Mouse (Mus musculus): ENCODE measurements at regions not wholly inside any gene's neighbourhood (a gene's known extent, or its start where the extent isn't known, plus 50 kb on each side); places are given as distances from the start of the nearest gene placed in this dataset.

DNA sequence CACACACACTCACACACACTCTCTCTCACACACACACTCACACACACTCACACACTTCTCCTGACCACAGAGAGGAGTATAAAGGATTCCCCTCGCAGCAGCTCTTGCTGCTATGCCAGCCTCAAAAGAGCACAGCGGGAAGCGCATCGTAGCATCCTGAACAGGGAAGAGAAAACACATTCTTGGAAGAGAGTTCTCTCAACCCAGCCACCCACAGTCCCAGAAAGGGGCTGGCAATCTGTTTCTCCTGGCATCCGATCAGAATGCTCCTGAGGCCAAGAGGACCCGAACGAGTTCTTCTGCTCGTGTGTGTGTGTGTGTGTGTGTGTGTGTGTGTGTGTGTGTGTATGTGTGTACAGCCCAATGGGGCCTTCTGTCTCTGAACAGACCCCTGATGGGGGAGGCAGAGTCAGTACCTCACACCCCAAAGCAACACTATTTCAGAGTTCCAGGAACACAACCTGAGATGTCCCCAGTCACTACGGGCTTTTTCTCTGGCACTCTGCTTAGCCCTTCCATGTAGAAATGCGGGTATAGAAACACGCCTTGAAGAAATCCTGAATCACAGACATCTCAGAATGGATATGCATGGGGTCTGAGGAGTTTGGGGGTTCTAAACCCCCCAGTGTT is 122.8 kb downstream of the Rplp1 start:
- no peak overlapping the region for H3K4me2 ChIP-seq (ENCODE audit: low read length)
- no peak for DNase-seq (ENCODE audit: low spot score)
- H3K27ac ChIP-seq (ENCODE audit: low read depth): no peak overlapping the region
- no peak for ATAC-seq (replicated peaks; ENCODE audit: low FRiP score, low TSS enrichment, low read depth)
- H3K36me3 ChIP-seq (ENCODE audit: control insufficient read depth, insufficient read depth, low read length): no peaks in the 10 kb centered on the region
- peaks cover 5% of the 10 kb centered on the region; the same call in 1 of the 2 replicates for H3K9me3 ChIP-seq (ENCODE audit: control insufficient read depth, low read length)
- no peaks in the 10 kb centered on the region for H3K27me3 ChIP-seq (replicated peaks; ENCODE audit: control insufficient read depth, insufficient read depth, low read length)
- no peaks in the 10 kb centered on the region for H3K4me1 ChIP-seq (replicated peaks; ENCODE audit: control insufficient read depth, insufficient read depth, low read length)
- no peak overlapping the region for H3K4me3 ChIP-seq (ENCODE audit: low read depth, low read length)
- WGBS: 86% methylated on average over 11 of the region's 11 CpGs
- H3K9ac ChIP-seq (ENCODE audit: low read length): no peak overlapping the region

DNA sequence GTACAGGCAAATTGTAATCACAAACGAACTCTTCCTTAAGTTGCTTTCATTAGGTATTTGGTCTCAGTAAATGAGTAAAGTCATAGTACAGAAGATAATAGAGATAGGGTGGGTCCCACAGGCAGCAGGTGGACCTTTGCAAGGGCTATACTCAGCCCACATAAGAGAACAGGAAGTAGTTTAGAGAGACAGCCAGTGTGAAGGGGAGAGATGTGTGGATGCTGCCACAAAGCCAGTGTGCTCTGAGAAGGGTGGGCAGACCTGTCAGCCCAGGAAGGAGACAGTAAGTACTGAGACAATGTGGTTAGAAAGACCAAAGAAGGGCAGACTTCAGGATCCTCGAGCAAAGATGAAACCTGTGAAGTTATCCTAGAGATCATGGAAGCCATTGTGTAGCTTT is 123.5 kb downstream of the Rplp1 start:
- H3K4me1 ChIP-seq (replicated peaks; ENCODE audit: control insufficient read depth, insufficient read depth, low read length): no peaks in the 10 kb centered on the region
- ATAC-seq (replicated peaks; ENCODE audit: low FRiP score, low TSS enrichment, low read depth) (no peak), DNase-seq (ENCODE audit: low spot score) (no peak)
- H3K27me3 ChIP-seq (replicated peaks; ENCODE audit: control insufficient read depth, insufficient read depth, low read length): no peaks in the 10 kb centered on the region
- no peak overlapping the region for H3K9ac ChIP-seq (ENCODE audit: low read length)
- peaks cover 5% of the 10 kb centered on the region; the same call in 1 of the 2 replicates for H3K9me3 ChIP-seq (ENCODE audit: control insufficient read depth, low read length)
- no peaks in the 10 kb centered on the region for H3K36me3 ChIP-seq (ENCODE audit: control insufficient read depth, insufficient read depth, low read length)
- H3K4me2 ChIP-seq (ENCODE audit: low read length): no peak overlapping the region
- WGBS: 91% methylated on average over 2 of the region's 2 CpGs
- no peak overlapping the region for H3K4me3 ChIP-seq (ENCODE audit: low read depth, low read length)
- no peak overlapping the region for H3K27ac ChIP-seq (ENCODE audit: low read depth)

DNA sequence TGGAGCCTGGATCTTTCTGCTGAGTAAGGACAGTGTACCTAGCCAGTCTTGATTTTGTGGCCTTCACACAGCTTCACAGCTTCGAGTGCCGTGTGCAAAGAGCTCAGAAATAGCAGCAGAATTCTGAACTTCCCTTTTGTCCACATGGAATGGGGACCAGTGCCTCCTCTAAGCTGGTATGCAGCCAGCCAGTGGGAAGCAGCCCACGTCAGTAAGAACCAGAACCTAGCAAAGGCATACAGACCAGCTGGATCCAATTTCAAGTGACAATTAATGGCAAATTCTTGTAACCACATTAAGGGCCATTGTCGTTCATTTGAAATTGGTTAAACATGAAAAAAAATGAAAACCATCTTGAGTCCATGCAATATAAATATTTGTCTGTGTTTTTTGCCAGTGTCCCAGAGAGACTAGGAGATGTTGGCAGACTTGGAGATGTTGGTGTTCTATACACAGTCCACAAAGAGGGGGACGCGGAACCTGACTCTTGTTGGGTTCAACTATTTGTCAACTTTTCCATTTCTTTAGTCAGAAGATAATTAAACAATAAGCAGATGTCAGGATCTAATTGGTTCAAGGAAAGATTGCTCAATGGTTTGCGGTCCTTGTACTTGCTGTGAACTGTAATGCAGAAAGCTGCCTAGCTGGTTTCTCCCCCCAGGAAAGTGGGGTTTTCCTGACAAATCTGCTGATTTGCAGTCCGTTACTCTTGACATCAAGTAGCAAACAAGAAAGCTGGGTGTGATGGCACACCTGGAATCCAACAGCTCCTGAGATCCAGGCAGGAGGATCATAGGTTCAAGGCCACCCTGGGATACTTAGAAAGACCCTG is 125.1 kb downstream of the Rplp1 start:
- no peak for ATAC-seq (replicated peaks; ENCODE audit: low FRiP score, low TSS enrichment, low read depth)
- no peak for DNase-seq (ENCODE audit: low spot score)
- 72% methylated on average over 8 of the region's 8 CpGs for WGBS

DNA sequence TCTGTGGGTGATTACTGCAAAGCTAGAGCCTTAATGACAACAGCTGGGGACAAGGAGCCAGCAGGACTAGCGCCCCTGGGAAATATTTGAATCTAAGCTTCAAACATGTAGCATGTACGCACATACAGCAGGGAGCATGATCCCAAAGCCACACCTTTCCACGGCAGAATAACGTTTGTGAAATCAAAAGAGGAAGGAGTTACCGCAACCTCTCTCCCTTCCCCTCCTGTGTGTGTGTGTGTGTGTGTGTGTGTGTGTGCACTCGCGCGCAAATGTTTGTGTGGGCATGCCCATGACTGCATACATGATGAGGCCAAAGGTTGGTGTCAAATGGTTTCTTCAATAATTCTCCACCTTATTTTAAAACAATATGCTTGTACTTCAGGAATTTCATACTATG is 132.9 kb downstream of the Rplp1 start:
- no peaks in the 10 kb centered on the region for H3K27me3 ChIP-seq (replicated peaks; ENCODE audit: control insufficient read depth, insufficient read depth, low read length)
- DNase-seq (ENCODE audit: low spot score) (no peak), ATAC-seq (replicated peaks; ENCODE audit: low FRiP score, low TSS enrichment, low read depth) (no peak)
- no peak overlapping the region for H3K27ac ChIP-seq (ENCODE audit: low read depth)
- H3K4me1 ChIP-seq (replicated peaks; ENCODE audit: control insufficient read depth, insufficient read depth, low read length): no peaks in the 10 kb centered on the region
- no peaks in the 10 kb centered on the region for H3K9me3 ChIP-seq (ENCODE audit: control insufficient read depth, low read length)
- no peak overlapping the region for H3K4me3 ChIP-seq (ENCODE audit: low read depth, low read length)
- H3K4me2 ChIP-seq (ENCODE audit: low read length): no peak overlapping the region
- no peak overlapping the region for H3K9ac ChIP-seq (ENCODE audit: low read length)
- no peaks in the 10 kb centered on the region for H3K36me3 ChIP-seq (ENCODE audit: control insufficient read depth, insufficient read depth, low read length)
- 81% methylated on average over 8 of the region's 8 CpGs for WGBS

More for the DNA sequence above, 125.1 kb downstream of the Rplp1 start:
- Histone ChIP-seq H3K9ac (ENCODE audit: low read length) (no peak overlapping the region), H3K4me2 (ENCODE audit: low read length) (no peak overlapping the region), H3K27ac (ENCODE audit: low read depth) (no peak overlapping the region), H3K27me3 (replicated peaks; ENCODE audit: control insufficient read depth, insufficient read depth, low read length) (no peaks in the 10 kb centered on the region), H3K4me1 (replicated peaks; ENCODE audit: control insufficient read depth, insufficient read depth, low read length) (no peaks in the 10 kb centered on the region), H3K9me3 (ENCODE audit: control insufficient read depth, low read length) (peaks cover 5% of the 10 kb centered on the region; the same call in 1 of the 2 replicates), H3K36me3 (ENCODE audit: control insufficient read depth, insufficient read depth, low read length) (no peaks in the 10 kb centered on the region), H3K4me3 (ENCODE audit: low read depth, low read length) (no peak overlapping the region)

DNA sequence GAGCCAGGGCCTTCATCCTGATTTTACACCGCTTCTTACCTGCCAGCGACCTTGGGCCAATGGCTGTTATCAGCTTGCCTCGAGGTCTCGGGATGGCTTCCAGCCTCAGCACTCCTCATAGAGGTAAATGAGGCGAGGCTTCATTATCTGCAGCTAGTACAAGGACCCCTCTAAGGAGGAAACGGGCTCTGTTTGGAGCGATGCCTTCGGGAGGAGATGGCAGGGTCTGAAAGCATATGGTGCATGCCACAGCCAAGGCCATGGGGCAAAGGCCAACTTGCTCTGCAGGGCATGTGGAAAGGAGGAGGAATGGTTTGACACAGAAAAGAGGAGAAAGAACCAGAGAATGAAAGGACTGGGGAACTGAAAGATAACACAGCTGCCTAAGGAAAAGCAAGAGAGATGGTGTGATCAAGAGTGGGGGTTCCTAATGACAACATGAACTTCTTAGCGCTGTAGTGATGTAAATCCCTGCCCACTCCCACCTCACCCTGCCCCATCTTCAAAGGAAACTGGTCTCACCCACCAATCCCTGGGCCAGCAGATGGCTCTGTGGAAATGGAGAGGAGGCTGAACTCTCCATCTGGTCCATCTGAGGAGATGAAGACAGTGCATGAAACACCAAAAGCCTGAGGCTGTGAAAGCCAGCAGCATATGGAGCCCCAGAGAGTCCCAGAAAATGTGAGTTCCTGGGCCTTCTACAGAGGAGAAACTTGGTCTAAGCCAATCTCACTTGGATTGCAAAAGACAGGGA is 134.0 kb downstream of the Rplp1 start:
- Histone ChIP-seq H3K36me3 (ENCODE audit: control insufficient read depth, insufficient read depth, low read length) (no peaks in the 10 kb centered on the region), H3K27me3 (replicated peaks; ENCODE audit: control insufficient read depth, insufficient read depth, low read length) (no peaks in the 10 kb centered on the region), H3K4me3 (ENCODE audit: low read depth, low read length) (no peak overlapping the region), H3K9ac (ENCODE audit: low read length) (no peak overlapping the region), H3K9me3 (ENCODE audit: control insufficient read depth, low read length) (no peaks in the 10 kb centered on the region), H3K27ac (ENCODE audit: low read depth) (no peak overlapping the region), H3K4me1 (replicated peaks; ENCODE audit: control insufficient read depth, insufficient read depth, low read length) (no peaks in the 10 kb centered on the region), H3K4me2 (ENCODE audit: low read length) (no peak overlapping the region)
- ATAC-seq (replicated peaks; ENCODE audit: low FRiP score, low TSS enrichment, low read depth): no peak
- no peak for DNase-seq (ENCODE audit: low spot score)
- WGBS: 80% methylated on average over 9 of the region's 9 CpGs

DNA sequence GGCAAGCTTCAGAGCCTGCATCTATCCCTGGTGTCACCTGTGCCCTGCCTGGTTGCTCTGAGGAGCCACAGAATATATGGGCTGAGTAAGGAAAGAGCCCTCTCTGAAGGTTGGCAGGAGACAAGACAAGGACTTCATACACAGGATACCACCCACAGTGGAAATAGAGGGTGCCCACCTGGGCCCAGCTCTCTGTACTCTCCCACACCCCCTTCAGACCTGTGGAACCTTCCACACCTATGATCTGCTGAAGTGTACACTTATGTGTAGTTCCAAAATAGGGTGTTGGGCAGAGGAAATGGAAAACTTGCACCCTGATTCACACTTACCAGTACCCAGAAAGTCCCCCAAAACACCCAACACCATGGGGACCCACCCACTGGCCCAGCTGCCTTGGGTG is 135.2 kb downstream of the Rplp1 start:
- H3K4me3 ChIP-seq (ENCODE audit: low read depth, low read length): no peak overlapping the region
- H3K36me3 ChIP-seq (ENCODE audit: control insufficient read depth, insufficient read depth, low read length): no peaks in the 10 kb centered on the region
- no peak overlapping the region for H3K4me2 ChIP-seq (ENCODE audit: low read length)
- ATAC-seq (replicated peaks; ENCODE audit: low FRiP score, low TSS enrichment, low read depth): no peak
- H3K4me1 ChIP-seq (replicated peaks; ENCODE audit: control insufficient read depth, insufficient read depth, low read length): no peaks in the 10 kb centered on the region
- H3K9ac ChIP-seq (ENCODE audit: low read length): no peak overlapping the region
- no peaks in the 10 kb centered on the region for H3K9me3 ChIP-seq (ENCODE audit: control insufficient read depth, low read length)
- DNase-seq (ENCODE audit: low spot score): no peak
- H3K27me3 ChIP-seq (replicated peaks; ENCODE audit: control insufficient read depth, insufficient read depth, low read length): no peaks in the 10 kb centered on the region
- H3K27ac ChIP-seq (ENCODE audit: low read depth): no peak overlapping the region

DNA sequence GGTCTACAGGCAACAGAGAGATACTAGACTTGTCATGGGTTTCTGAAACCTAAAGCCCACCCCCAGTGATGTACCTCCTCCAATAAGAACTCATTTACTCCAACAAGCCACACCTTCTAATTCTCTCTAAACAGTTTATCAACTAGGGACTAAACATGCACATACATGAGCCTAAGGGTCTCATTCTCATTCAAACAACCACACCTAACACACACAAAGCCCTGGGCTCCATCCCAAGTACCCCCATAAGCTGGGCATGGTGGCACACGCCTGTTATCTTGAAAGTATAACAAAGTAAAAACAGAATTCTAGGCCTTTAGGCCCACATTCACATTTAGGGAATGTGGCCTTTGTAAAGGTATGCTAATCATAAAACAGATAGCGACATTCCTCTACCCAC is 137.9 kb downstream of the Rplp1 start:
- DNase-seq (ENCODE audit: low spot score) (no peak), ATAC-seq (replicated peaks; ENCODE audit: low FRiP score, low TSS enrichment, low read depth) (no peak)

DNA sequence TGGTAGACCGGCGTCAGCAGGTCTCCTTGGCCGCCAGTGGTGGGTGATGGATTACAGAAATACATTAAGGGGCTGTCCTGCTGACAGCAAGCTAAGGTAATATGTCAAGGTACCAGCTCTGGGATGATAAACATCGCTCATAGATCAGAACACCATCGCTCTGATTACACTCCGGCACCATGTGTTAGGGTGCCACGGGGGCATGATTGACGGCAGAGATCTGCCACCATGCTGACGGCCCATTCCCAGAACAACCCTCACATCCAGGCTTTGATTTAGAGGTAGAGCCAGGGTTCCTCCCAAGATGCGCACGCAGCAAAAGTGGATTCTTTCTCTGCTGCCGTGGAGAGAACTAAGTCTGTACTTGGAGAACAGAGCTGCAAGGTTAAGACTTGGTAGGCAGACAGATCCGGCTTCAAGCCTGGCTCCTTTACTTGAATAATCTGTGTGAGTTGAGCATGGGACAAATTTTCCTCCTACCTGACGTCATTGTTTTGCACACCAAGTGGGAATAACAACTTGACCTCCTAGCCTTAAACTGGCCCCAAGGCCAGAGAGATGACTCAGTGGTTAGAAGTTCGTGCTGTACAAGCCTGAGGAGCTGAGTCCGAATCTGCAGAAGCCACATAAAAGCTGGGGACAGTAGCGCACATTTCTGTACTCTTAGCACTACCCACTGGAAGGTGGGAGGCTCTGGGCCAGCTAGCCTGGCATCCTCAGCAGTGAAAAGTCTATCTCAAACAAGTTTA is 144.0 kb downstream of the Rplp1 start:
- 47% methylated on average over 17 of the region's 17 CpGs for WGBS
- H3K27ac ChIP-seq (ENCODE audit: low read depth): no peak overlapping the region
- no peaks in the 10 kb centered on the region for H3K36me3 ChIP-seq (ENCODE audit: control insufficient read depth, insufficient read depth, low read length)
- H3K4me3 ChIP-seq (ENCODE audit: low read depth, low read length): no peak overlapping the region
- H3K9me3 ChIP-seq (ENCODE audit: control insufficient read depth, low read length): no peaks in the 10 kb centered on the region
- H3K4me2 ChIP-seq (ENCODE audit: low read length): no peak overlapping the region
- DNase-seq (ENCODE audit: low spot score) (no peak), ATAC-seq (replicated peaks; ENCODE audit: low FRiP score, low TSS enrichment, low read depth) (no peak)
- no peaks in the 10 kb centered on the region for H3K27me3 ChIP-seq (replicated peaks; ENCODE audit: control insufficient read depth, insufficient read depth, low read length)
- H3K4me1 ChIP-seq (replicated peaks; ENCODE audit: control insufficient read depth, insufficient read depth, low read length): no peaks in the 10 kb centered on the region; the same call in 1 of the 2 replicates
- no peak overlapping the region for H3K9ac ChIP-seq (ENCODE audit: low read length)

More for the DNA sequence above, 137.9 kb downstream of the Rplp1 start:
- H3K27ac ChIP-seq (ENCODE audit: low read depth): no peak overlapping the region
- H3K9ac ChIP-seq (ENCODE audit: low read length): no peak overlapping the region
- 89% methylated on average over 2 of the region's 2 CpGs for WGBS
- H3K4me3 ChIP-seq (ENCODE audit: low read depth, low read length): no peak overlapping the region
- H3K4me2 ChIP-seq (ENCODE audit: low read length): no peak overlapping the region
- H3K36me3 ChIP-seq (ENCODE audit: control insufficient read depth, insufficient read depth, low read length): no peaks in the 10 kb centered on the region
- no peaks in the 10 kb centered on the region for H3K9me3 ChIP-seq (ENCODE audit: control insufficient read depth, low read length)
- no peaks in the 10 kb centered on the region for H3K4me1 ChIP-seq (replicated peaks; ENCODE audit: control insufficient read depth, insufficient read depth, low read length)
- no peaks in the 10 kb centered on the region for H3K27me3 ChIP-seq (replicated peaks; ENCODE audit: control insufficient read depth, insufficient read depth, low read length)
